Mouse (Mus musculus) liver, embryonic 14.5 days (tissue): ENCODE measurements at regions not wholly inside any gene's neighbourhood (a gene's known extent, or its start where the extent isn't known, plus 50 kb on each side); places are given as distances from the start of the nearest gene placed in this dataset.

ENCODE experiments used
- ATAC-seq: fragments of 200-750 bp; cut with Nextera tagmentation; 2 replicates; pipeline ENCODE4 v1.8.0; 2017; ENCODE audit warnings: moderate number of reproducible peaks, mild to moderate bottlenecking, moderate library complexity; ENCODE audit not compliant: insufficient read depth
- DNase-seq, 3 experiments: peaks; one replicate each; pipeline ENCODE4 v3.0.0-alpha.2; 2012 to 2013; ENCODE audit warnings: low read depth in 3 of 3, low spot score in 3 of 3
- H3K27ac ChIP-seq: fragments of 300-500 bp; sonication (generic); 2 replicates; pipeline ENCODE4 v1.5.1; 2014; ENCODE audit warnings: moderate library complexity, mild to moderate bottlenecking, control low read depth, inconsistent platforms
- H3K27me3 ChIP-seq: fragments of 300-500 bp; sonication (generic); 2 replicates; pipeline ENCODE4 v1.6.1; 2014; ENCODE audit warnings: mild to moderate bottlenecking, low read length, moderate library complexity; ENCODE audit not compliant: control insufficient read depth, insufficient read depth
- H3K36me3 ChIP-seq: fragments of 300-500 bp; sonication (generic); replicated peaks from 2 replicates; pipeline ENCODE4 v1.6.1; 2014; ENCODE audit warnings: low read depth; ENCODE audit not compliant: control insufficient read depth, insufficient read depth
- H3K4me1 ChIP-seq, 2 experiments: fragments of 200-500 bp in 1 of 2; fragments of 300-500 bp in 1 of 2; sonication (generic) in 1 of 2; replicated peaks; 2 replicates each; pipeline ENCODE4 v1.6.1; 2012 to 2014; ENCODE audit warnings: antibody characterized with exemption in 1 of 2, inconsistent platforms in 1 of 2, low read length in 1 of 2; ENCODE audit not compliant: control insufficient read depth in 2 of 2, insufficient read depth in 2 of 2
- H3K4me2 ChIP-seq: fragments of 300-500 bp; sonication (generic); 2 replicates; pipeline ENCODE4 v1.6.1; 2014; ENCODE audit warnings: low read depth, mild to moderate bottlenecking, control low read depth, moderate library complexity
- H3K4me3 ChIP-seq, 2 experiments: fragments of 200-500 bp in 1 of 2; fragments of 300-500 bp in 1 of 2; sonication (generic) in 1 of 2; 2 replicates each; pipeline ENCODE4 v1.5.1; 2012 to 2014; ENCODE audit warnings: low read depth in 2 of 2, low read length in 2 of 2, mild to moderate bottlenecking in 2 of 2, control low read depth in 1 of 2, inconsistent platforms in 1 of 2, moderate library complexity in 1 of 2; ENCODE audit not compliant: insufficient read depth in 1 of 2
- H3K9ac ChIP-seq: fragments of 300-500 bp; sonication (generic); replicated peaks from 2 replicates; pipeline ENCODE4 v1.6.1; 2014; ENCODE audit warnings: mild to moderate bottlenecking, control low read depth, moderate library complexity
- H3K9me3 ChIP-seq: fragments of 300-500 bp; sonication (generic); 2 replicates; pipeline ENCODE4 v1.6.1; 2016; ENCODE audit warnings: low read length, mixed read lengths; ENCODE audit not compliant: control insufficient read depth
- CTCF ChIP-seq: IDR thresholded peaks from 2 replicates; pipeline ENCODE4 v1.5.1; 2016; ENCODE audit warnings: antibody characterized with exemption, low read depth, control low read depth
- EP300 ChIP-seq: IDR thresholded peaks from 2 replicates; pipeline ENCODE4 v1.6.1; 2016; ENCODE audit warnings: antibody characterized with exemption, low read depth
- WGBS: fragments of 180-500 bp; shearing (Covaris S2); extraction: QIAGEN DNeasy Blood & Tissue Kit; methylation state at CpG from one replicate; pipeline ENCODE4 v1.1.7; 2014; ENCODE audit not compliant: insufficient replicate concordance; 5-methylcytosine and 5-hydroxymethylcytosine counted together

- ATAC-seq (no peak), DNase-seq (no peak)
- Histone ChIP-seq H3K27ac (no peak overlapping the region), H3K4me3 (no peak overlapping the region), H3K9me3 (no peaks in the 10 kb centered on the region), H3K4me1 (no peaks in the 10 kb centered on the region), H3K27me3 (no peaks in the 10 kb centered on the region), H3K4me2 (no peak overlapping the region), H3K36me3 (no peaks in the 10 kb centered on the region), H3K9ac (no peak overlapping the region)
- TF ChIP-seq CTCF, result no peak
- no peak for TF ChIP-seq EP300
- 45% methylated on average over 5 of the region's 5 CpGs for WGBS
These were observed 270.3 kb upstream of the Gpc5 start for GRCm38 (mm10) chr14:114821672-114822071.

GRCm38 (mm10) chr14:114826662-114827321, 265.2 kb upstream of the Gpc5 start:
- DNase-seq, result no peak
- Histone ChIP-seq H3K4me1 (no peaks in the 10 kb centered on the region), H3K36me3 (no peaks in the 10 kb centered on the region), H3K9ac (no peak overlapping the region), H3K27ac (no peak overlapping the region), H3K9me3 (no peaks in the 10 kb centered on the region), H3K4me2 (no peak overlapping the region), H3K4me3 (no peak overlapping the region), H3K27me3 (no peaks in the 10 kb centered on the region)
- WGBS, result 41% methylated on average over 10 of the region's 10 CpGs
- TF ChIP-seq CTCF, result no peak
- TF ChIP-seq EP300, result no peak
- ATAC-seq, result no peak

DNA sequence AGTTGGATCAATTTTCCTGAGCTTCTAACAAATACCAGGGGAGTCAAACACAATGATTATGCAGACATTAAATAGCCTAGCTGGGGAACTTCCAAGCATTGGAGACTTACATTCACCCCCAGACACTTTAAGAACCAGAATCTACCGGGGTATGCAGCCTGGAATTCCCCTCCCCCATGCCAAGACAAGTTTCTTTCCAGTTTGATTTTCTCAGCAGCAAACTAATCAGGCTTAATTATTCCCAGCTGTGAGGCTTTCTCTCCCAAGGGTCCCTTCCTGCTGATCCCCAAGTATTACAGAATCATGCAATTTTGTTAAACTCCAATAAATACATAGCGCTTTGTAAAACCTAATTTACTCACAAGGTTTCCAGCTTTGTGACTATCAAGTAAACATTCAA, 262.7 kb upstream of the Gpc5 start:
- no peak overlapping the region for H3K27ac ChIP-seq
- WGBS, result 46% methylated on average over 2 of the region's 2 CpGs
- no peak for DNase-seq
- TF ChIP-seq EP300 (no peak), CTCF (no peak)
- no peaks in the 10 kb centered on the region for H3K9me3 ChIP-seq
- no peak overlapping the region for H3K4me2 ChIP-seq
- no peaks in the 10 kb centered on the region for H3K36me3 ChIP-seq
- no peaks in the 10 kb centered on the region for H3K4me1 ChIP-seq
- no peak for ATAC-seq
- no peak overlapping the region for H3K4me3 ChIP-seq
- no peak overlapping the region for H3K9ac ChIP-seq
- H3K27me3 ChIP-seq, result no peaks in the 10 kb centered on the region

DNA sequence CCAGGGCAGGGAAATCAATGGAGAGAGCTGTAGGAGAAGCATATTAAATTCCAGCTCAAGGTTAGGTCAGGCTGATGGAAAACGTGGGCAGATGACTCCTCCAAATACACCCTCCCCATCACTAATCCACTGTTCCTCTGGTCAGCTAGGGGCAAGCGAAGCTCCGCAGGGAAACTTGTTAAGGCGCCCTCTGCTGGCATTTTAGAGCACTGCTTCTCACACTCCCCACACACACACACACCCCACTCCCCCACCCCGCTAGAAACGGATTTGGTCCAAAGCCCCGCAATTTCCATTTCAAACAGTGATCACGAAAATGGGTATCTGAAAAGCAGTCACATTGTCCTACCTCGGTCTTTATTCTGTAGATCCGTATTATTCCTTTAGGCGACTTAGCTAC, 259.0 kb upstream of the Gpc5 start:
- Histone ChIP-seq H3K4me1 (no peaks in the 10 kb centered on the region; a peak in 1 of 4 replicates), H3K9ac (no peak overlapping the region), H3K4me3 (no peak overlapping the region), H3K9me3 (no peaks in the 10 kb centered on the region), H3K27me3 (no peaks in the 10 kb centered on the region), H3K27ac (no peak overlapping the region), H3K4me2 (no peak overlapping the region), H3K36me3 (no peaks in the 10 kb centered on the region)
- WGBS, result 52% methylated on average over 11 of the region's 11 CpGs
- no peak for TF ChIP-seq EP300
- peak; percentile 45 for TF ChIP-seq CTCF
- no peak for DNase-seq
- ATAC-seq, result no peak

GRCm38 (mm10) chr14:114836723-114837349, 255.2 kb upstream of the Gpc5 start:
- DNase-seq (no peak), ATAC-seq (no peak)
- WGBS, result 48% methylated on average over 3 of the region's 3 CpGs
- Histone ChIP-seq H3K4me3 (no peak overlapping the region), H3K4me2 (no peak overlapping the region), H3K27me3 (no peaks in the 10 kb centered on the region), H3K4me1 (no peaks in the 10 kb centered on the region; a peak in 1 of 4 replicates), H3K27ac (no peak overlapping the region), H3K9me3 (no peaks in the 10 kb centered on the region), H3K36me3 (no peaks in the 10 kb centered on the region), H3K9ac (no peak overlapping the region)
- no peak for TF ChIP-seq EP300
- TF ChIP-seq CTCF, result no peak
